Mouse (Mus musculus): ENCODE measurements around the gene Stpg3.

Gene Stpg3

DNA sequence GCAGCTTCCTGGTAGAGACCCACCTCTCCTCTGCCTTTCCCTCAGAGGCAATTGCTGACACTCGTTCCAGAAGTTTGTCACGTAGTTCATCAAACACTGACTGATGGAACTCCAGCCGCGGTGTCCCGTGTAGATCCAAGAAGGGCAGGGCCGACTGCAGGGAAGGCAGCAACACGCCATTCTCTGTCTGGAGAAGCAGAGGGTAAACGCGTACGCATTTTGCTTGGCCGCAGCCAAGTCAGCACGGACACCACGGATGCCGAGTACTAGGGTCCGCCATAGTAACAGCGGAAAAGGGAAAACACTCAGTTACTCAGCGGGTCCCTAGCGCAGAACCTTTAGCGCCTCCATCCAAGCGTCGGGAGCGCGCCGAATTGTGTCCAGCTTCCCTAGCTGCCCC lies 3.8 kb downstream of the Stpg3 start:
- DNase-seq (ENCODE audit: low spot score in 2 of 2): no peak

DNA sequence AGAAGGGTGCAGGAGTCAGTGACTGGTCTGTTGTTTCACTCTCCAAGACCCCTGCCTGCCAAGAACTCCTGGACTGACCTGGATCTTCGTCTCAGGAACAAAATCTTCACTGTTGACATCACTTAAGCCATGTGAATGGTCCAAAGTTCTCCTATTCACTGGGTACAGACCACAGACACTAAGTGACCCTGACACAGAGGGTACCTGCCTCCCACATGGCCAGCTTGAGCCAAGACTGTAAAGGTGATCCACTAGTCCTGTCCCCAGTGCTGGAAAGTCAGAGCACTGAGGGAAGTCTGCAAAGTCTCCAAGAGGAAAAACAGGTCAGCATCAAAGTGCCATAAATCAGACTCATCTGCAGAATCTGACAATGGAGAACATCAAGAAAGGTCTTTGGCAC lies 6.8 kb downstream of the Stpg3 start:
- DNase-seq (ENCODE audit: low spot score in 2 of 2): no peak

DNA sequence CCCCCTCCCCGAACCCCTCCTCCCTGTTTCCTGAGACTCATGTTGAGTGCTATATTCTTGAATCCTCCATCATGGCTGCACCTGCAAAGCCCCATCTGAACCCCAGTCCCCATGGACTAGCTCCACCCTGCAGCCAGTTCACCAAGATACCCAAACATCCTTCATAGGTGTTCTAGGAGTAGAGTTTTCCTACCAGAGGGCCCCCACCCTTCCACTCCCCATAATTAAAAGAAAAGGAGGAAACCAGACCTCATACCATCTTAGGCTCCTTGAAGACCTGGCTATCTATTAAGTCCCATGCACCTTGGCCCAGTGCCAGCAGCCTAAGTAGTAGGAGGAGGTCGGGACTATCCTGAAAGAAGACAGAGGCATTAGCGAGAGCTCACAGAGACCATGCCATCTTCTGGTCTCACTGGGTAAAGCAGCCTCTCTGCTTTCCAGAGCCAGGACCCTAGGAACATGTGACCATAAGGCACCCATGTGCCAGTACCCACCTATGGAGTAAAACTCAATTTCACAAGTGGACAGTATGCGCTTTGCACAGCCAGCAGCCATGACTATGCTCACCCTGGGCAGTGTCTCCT lies 10.7 kb downstream of the Stpg3 start:
- no peak for DNase-seq (ENCODE audit: low spot score in 2 of 2)

DNA sequence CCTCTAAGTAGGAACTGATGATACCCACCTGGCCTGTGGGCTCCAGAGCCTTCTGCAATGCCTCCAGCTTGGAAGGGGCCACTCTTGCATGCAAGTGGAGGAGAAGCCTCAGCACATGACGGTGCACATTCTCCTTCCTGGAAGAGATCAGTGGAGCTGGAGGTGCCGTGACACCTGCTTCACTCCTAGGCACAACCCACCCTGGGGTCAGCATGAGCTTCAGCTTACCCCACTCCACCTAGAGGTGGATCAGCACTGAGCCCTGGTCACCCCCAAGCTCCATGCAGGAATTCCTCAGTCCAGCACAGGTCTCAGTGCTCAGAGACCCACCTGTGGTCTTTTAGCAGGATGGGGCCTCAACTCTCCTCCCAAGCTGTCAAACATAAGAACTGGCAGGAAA lies 13.8 kb downstream of the Stpg3 start:
- DNase-seq (ENCODE audit: low spot score in 2 of 2): no peak

DNA sequence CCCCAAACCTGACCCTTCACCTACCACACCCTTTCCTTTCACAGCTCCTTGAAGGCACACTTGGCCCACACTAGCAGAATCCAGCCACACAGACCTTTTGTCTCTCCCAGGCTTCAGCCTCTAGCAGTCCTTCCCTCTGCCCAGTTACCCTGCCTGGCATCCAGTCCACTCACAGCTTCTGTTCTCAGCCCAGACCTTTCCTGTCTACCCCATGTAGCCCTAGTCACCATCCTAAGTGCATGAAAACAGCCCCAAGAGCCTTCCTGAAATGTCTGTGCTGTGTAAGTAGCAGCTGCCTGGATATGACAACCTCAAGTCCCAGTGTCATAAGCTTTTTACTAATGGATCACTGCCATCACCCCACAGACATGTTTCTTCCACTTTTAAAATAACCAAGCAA lies 16.5 kb downstream of the Stpg3 start:
- no peak for DNase-seq (ENCODE audit: low spot score in 2 of 2)

DNA sequence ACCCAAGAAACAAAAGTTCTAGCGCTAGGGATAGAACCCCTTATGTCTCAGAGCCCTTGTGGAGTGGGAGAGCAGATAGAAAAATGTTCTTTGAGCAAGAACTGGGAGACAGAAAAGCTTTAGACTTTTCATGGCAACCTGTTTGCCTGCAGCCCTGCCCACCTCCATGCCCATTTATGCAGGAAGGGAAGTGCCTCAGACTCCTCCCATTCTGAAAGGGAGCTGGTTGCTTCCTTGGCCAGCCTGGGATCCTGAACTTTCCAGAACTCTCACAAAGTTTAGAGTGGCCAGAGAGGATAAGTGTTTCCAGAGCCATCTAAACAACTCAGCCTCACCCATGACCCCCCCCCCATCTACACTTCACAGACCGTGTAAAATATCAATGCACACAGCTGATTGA lies 17.2 kb downstream of the Stpg3 start:
- no peak for DNase-seq (ENCODE audit: low spot score in 2 of 2)

DNA sequence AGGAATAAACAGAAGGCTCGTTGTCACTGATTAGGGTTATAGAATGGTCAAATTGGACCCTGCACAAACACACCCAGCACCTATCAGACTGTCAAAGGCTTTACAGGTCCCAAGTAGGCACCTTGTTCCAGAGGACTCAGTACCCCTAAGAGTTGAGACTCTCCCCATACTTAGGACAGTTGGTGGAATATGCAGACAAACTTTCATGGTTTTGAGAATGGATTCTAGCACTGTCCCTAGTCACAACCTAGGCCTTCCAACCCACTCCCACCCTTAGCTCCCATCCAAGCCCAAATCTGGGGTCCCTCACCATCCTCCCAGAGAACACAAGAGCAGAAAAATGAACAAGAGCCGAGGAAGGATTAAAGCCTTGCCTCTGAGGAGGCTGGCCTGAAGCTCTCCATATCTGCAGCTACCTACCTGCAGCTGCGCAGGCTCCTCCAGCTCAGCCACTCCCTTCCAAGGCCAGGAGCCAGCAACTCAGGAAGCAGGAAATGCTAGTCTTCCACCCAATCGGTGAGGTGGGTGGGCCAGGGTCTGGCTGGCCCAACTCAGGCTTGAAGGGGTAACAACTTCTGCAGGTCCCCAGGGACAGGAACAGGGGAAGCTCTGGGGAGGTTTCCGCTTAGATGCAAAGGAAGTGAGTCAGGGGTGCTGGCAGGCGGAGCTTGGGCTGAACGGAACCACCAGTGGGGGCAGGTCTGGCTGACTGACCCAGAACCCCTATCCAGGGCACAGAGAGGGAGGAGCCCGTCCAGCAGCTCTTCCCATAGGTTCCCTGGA lies 18.1 kb downstream of the Stpg3 start, which contains the start of gene Tor4a:
Gene Tor4a (minus strand): TSS at position 715 of the 783 bp plus-strand sequence.
- no peak for DNase-seq (ENCODE audit: low spot score in 2 of 2)

DNA sequence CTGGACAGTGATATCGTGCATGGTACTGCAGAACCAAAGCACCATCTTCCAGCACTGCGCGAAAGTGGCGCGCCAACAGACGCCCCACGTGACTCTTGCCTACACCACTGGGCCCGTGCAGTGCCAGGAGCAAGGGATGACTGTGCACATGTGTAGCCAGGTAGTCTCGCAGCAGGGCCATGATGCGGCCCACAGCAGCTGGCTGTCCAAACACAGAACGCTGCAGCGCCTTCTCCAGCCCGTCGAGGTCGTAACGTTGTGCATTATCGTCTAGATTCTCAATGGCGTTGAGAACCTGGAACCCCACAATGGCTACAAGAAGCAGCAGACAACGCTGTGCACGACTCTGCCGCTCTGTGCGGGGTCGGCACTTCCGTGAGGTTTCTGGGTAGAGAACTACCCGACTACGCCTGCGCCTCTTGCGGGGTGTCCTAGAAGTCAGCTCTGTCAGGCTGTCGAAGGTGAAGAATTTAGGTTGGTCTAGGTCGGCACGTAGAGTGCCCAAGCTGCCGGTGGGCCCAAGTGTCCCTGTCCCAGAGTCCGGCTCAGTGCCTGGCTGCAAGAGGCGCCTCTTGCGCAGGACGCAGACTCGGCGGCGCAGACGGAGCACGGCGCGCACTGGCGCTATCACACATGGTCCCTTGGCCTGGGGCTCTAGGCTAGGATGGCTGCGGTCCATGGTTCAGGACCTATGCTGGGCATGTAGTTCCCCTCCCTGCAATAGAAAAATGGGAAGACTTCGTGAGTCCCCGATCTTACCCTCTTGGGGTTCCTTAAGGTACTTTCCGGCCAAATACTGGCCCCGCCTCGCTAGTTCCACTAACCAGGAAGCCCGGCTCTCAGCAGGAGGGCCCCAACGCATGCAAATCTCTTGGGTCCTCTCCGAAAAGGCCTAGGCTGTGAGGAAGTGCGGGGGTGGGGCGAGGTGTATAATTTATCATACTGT lies 19.0 kb downstream of the Stpg3 start:
- no peak for DNase-seq (ENCODE audit: low spot score in 2 of 2)

DNA sequence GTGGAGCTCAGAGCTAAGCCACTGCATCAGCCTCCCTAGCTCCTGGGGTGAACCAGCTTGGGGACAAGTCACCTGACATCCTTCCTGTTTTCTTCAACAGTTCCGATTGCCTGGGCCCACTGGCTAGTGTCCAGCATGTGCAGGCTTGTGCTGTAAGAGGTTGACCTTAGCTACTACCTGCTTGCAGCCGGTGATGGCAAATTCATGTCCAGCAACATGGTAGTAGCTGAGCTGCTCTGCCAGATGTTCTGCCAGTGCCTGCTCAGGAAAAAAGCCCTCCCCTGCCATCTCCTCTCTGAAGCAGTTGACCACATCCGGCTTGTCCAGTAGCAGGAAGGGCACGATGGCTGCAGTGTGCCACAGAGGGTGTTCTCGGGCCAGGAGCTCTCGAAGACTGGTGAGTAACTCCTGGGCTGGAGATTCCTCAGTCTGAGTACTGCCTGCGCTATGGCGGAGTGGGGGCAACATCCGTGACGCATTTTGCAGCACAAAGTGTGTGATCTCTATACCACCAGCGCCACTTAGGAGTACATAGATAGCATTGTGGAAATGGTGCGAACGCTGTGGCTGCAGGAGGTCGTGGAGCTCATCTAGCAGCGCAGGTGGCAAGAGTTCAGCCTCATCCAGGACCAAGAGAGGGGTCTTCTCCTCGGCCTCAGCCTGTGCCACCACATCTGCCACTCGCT lies 19.8 kb downstream of the Stpg3 start:
- no peak for DNase-seq (ENCODE audit: low spot score in 2 of 2)

DNA sequence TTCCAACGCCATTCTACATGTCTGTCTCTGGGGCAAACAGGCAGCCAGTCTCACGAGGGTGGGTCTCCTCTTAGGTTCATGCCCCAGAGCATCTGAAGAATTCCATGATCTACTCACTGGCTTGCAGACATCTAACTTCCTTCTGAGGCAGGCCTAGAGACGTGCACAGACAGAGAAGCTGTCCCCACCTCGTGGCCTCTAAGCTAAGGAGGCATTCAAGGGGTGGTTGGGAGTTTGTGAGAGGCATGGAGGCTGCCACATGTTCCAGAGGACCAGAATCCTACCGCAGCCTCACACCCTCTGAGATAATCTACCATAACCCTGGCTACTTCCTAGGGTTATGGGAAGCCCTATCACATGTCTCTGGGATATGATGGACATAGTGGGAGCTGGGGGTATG lies 20.4 kb downstream of the Stpg3 start:
- no peak for DNase-seq (ENCODE audit: low spot score in 2 of 2)

DNA sequence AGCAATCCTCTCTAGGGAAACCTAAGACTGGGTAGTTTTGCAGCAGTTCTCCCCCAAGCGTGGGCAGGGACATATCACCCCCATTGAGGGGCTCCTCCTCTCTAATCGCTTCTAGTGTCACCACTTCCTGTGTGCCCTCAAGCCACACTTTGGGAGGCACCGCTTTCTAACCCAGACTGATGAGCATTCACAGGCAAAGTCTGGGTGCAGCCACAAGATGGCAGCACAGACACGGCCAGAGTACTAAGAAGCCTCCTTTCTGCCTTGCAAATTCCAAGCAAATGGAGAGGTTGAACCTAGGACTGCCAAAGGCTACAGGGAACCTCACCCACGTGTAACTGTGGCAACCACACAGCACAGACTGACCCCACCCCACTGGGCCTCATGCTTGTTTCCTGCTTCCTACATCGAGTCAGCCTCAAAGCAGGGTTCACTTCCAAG lies 21.1 kb downstream of the Stpg3 start:
- DNase-seq (ENCODE audit: low spot score in 2 of 2): peak; percentile 69 to 74

DNA sequence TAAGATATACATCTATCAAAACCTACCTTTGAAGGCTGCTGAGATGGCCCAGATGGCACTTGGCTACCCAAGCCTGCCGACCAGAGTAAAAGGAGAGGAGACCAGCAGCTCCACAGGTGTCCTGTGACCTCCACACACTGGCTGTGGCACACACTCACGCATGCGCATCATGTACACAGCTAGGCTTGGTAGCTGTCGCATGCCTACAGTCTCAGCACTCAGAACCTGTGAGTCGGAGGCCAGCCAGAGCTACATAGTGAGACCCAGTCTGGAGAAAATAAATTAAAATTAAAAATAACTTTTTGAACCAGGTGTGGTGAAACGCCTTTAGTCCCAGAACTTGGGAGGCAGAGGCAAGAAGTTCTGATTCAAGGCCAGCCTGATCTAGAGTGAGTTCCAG lies 26.6 kb downstream of the Stpg3 start:
- DNase-seq (ENCODE audit: low spot score in 2 of 2): no peak

DNA sequence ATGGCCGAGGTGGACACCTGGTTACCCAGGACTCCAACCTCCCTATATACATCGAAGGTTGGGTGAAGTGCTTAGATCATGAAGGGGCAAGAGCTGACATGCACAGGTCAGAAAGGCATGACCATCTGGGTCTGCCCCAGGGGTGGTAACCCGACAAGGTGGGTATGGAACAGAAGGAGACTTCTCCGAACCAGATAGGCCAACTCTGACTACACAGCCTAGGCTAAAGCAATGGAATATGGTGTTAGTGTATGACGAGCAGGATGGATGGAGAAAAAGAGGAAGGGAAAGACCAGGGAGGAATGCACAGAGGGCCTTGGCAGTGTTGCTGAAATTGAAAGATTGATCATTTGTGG lies 27.9 kb downstream of the Stpg3 start:
- DNase-seq (ENCODE audit: low spot score in 2 of 2): no peak

DNA sequence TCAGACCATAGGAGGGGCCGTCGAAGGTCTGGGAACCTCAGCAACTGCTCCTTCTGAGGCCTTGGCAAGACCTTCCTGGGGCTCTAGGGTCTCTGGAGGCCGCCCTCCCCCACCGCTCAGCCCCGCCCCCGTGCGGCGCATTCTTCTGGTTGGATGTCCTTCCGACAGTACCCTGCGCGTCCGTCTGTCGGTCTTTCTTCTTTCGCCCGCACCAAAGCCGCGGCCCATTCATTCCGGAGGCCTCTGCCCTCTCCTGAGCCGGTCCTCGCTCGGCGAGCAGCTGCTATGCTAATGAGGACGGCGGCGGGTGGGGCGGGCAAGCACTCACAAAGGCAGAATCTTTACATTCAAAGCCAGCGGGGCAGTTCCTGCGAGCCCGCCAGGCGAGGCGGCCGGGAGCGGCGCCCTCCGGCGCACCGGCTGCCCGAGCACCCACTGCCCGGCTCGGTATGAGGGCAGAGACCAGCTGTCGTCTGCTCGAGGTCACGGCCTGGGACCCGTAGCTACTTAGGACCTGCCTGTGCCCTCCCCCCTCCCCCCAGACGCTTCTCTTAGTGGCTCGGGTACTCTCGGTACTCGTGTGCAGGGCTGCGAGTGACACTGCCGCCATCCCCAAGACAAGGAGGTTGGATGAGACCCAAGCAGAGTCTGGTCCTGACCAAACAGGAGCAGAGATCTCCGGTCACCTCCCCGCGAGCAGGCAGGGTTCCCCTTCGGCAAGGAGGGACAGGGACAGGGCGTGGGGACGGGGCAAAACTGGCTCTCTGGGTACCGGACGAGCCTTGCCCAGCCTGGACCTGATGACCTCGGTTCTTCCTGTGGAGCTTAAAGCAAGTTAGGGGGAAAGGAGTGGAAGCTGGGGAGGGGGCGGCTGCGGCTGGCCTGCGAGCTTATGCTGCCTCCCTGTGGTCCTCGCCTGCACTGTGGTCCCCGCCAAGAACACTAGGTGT lies 28.5 kb downstream of the Stpg3 start:
- DNase-seq (ENCODE audit: low spot score in 2 of 2): no peak

DNA sequence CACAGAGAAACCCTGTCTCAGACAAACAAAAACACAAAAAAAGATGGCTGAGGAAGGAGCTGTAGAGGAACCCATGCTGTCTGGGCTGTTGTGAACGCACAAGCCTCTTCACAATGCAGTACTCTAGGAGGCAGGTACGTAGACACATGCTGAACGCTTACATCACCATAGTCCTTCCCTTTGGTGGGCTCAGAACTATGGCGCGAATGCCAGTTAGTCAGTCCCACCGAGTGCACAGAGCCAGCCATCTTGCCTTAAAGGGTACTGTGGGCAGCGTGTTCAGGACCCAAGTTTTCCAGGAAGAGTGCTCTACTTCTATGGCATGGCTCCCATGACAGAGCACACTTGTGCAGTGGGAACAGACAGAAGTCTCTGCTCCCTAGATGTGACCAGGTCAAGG lies 29.9 kb downstream of the Stpg3 start:
- DNase-seq (ENCODE audit: low spot score in 2 of 2): no peak

DNA sequence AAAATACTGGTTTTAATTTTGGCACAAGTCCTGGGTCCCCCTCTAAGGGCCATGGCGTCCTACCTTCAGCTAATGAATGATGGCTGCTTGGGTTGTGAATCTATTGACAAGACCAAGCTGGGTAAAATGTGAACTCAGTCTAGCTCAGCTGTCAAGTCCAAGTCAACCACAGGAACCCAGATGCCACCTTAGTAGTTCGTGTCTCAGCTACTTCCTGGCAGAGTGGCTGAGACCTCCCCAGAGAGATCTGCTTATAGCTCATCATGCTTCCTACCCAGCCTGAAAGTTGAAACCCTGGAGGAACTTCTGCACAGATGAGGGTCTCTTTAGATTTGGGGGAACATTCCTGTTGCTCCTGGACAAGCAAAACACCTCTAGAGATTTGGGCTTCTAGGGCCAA lies 31.1 kb downstream of the Stpg3 start:
- DNase-seq (ENCODE audit: low spot score in 2 of 2): no peak

DNA sequence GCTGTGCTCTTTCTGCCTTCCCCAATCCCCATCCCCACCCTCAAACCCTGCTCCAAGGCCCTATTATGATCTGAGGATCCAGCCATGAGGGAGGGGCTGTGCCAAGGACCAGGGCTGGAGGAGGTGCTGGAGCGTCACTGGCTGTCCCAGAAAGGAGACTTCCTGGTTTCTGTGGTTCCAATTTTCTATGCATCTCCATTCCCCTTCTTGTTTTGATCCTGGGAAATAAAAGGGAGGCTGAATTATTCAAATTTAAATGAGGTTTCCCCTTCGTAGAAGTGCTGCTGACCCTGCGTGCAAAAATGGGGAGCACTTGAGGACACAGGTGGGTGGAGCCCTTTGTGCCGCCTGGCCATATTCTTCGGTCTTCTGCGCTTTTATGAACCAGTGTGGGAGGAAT lies 31.8 kb downstream of the Stpg3 start:
- DNase-seq (ENCODE audit: low spot score in 2 of 2): no peak

DNA sequence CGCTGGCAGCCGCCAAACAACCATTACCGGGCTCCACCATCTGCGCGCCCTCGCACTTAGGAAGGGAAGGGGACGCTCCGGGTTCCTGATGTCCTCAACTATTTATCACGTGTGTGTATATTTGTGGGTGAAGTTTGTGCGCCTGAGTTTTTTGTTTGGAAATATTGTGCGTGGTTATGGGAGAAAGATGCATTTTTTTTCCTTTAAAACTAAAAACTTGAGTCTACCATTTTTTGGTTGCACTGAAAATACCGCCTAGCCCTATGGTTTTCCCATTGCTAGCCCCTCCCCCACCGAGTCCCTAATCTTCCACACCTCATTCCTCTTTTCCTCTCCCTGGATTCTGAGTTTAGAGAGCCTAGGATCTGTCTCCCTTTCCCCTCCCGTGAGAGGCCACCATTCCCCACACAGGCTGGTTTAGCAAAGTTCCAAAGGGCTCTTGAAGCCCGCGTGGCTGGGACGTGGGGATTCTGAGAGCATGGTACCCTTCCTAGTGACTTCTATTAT lies 32.5 kb downstream of the Stpg3 start:
- no peak for DNase-seq (ENCODE audit: low spot score in 2 of 2)

DNA sequence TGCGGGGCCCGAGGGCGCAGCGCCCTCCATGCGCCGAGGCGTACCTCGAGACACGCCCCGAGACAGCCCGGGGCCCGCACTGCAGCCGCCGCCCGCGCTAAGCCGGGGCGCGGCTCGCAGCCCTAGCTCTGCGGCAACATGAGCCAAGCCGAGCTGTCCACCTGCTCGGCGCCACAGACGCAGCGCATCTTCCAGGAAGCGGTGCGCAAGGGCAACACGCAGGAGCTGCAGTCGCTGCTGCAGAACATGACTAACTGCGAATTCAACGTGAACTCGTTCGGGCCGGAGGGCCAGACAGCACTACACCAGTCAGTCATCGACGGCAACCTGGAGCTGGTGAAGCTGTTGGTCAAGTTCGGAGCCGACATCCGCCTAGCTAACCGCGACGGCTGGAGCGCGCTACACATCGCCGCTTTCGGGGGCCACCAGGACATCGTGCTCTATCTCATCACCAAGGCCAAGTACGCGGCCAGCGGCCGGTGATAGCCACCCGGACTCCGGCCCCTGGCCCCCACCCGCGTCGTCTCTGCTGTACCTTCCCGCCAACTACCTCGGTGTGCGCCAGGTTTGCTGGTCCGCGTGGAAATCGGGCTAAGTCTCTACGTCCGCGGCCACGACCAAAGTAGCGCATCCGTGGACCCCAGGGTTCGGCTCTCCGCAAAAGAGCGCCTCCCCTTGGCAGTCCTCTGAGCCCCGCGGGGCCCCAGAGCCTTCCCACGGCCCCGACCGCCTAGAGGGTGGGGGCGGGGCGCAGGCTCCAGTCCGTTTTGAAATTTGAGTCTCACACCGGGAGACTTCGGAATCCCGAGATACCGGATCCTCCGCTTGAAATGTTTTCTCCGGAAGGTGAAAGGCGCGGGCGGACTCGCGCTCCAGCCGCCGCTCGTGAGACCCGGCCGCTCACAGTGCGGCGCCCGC lies 33.2 kb downstream of the Stpg3 start:
- DNase-seq (ENCODE audit: low spot score in 2 of 2): no peak
